Mouse (Mus musculus) naive thymus-derived CD4-positive, alpha-beta T cell, adult 2 months (primary cell): Measurements from ENCODE around the gene 6030408B16Rik.

Experiments
- DNase-seq: peaks from one replicate; pipeline ENCODE4 v3.0.0-alpha.2; 2011; ENCODE audit warnings: low read depth

Gene 6030408B16Rik

GRCm38 (mm10) chr15:101293025-101293621 is at the start of gene 6030408B16Rik:
6030408B16Rik (plus strand) TSS chr15:101293212.
- no peak for DNase-seq

GRCm38 (mm10) chr15:101244012-101244411 is 49.0 kb upstream of the 6030408B16Rik start:
- DNase-seq: no peak

- peak; percentile 98 for DNase-seq
Observed at GRCm38 (mm10) chr15:101246231-101247154, 46.5 kb upstream of the 6030408B16Rik start.

GRCm38 (mm10) chr15:101247155-101247498 is 45.9 kb upstream of the 6030408B16Rik start:
- no peak for DNase-seq

GRCm38 (mm10) chr15:101248029-101248710 is 44.8 kb upstream of the 6030408B16Rik start:
- DNase-seq: no peak

- DNase-seq: peak; percentile 78
Observed at GRCm38 (mm10) chr15:101250220-101250800, 42.7 kb upstream of the 6030408B16Rik start.

GRCm38 (mm10) chr15:101251930-101252329 is 41.1 kb upstream of the 6030408B16Rik start:
- no peak for DNase-seq

GRCm38 (mm10) chr15:101252614-101253013 is 40.4 kb upstream of the 6030408B16Rik start:
- DNase-seq: peak; percentile 56

GRCm38 (mm10) chr15:101253563-101253885 is 39.5 kb upstream of the 6030408B16Rik start:
- DNase-seq: no peak

GRCm38 (mm10) chr15:101253886-101254795 is 38.9 kb upstream of the 6030408B16Rik start, which contains the start of gene Nr4a1:
Nr4a1 (plus strand) TSS chr15:101254269.
- peak; percentile 92 for DNase-seq

- DNase-seq: peak; percentile 60
Observed at GRCm38 (mm10) chr15:101255842-101256462, 37.1 kb upstream of the 6030408B16Rik start.

- no peak for DNase-seq
Observed at GRCm38 (mm10) chr15:101256463-101257206, 36.4 kb upstream of the 6030408B16Rik start.

- peak; percentile 90 for DNase-seq
Observed at GRCm38 (mm10) chr15:101258420-101258819, 34.6 kb upstream of the 6030408B16Rik start.

GRCm38 (mm10) chr15:101259922-101260321 is 33.1 kb upstream of the 6030408B16Rik start:
- DNase-seq: no peak

GRCm38 (mm10) chr15:101260387-101260786 is 32.6 kb upstream of the 6030408B16Rik start:
- no peak for DNase-seq

GRCm38 (mm10) chr15:101260874-101261622 is 32.0 kb upstream of the 6030408B16Rik start:
- peak; percentile 48 for DNase-seq

- no peak for DNase-seq
Observed at GRCm38 (mm10) chr15:101262502-101262901, 30.5 kb upstream of the 6030408B16Rik start.

GRCm38 (mm10) chr15:101266132-101266963 is 26.7 kb upstream of the 6030408B16Rik start:
- peak; percentile 98 for DNase-seq
